ENCODE assay signal across 11 mouse cellular contexts in genomic region chr13:63916568-63916967, GRCm38 (mm10).
DNase-seq lines count a peak whose midpoint lies in the region; ATAC-seq and TF ChIP-seq lines count a peak whose summit lies in the region.
"Had no signal": no experiment of that assay in that cellular context is flagged by ENCODE, and none has a peak within 500 bp of the region (broad histone marks: within the 10 kb centered on the region; RNA-seq: fewer than 3 reads in every experiment).

No protein-coding gene starts in this region.

- H3K4me1 ChIP-seq in kidney, embryonic 15.5 days, result peaks cover 58% of the 10 kb centered on the region
- H3K4me1 ChIP-seq in G1E (ENCODE audit: insufficient read depth, low read depth, low read length), result peaks cover 59% of the 10 kb centered on the region
- H3K4me1 ChIP-seq in embryonic facial prominence, embryonic 10.5 days, result peaks cover 59% of the 10 kb centered on the region
- peaks cover 60% of the 10 kb centered on the region for H3K4me1 ChIP-seq in limb, embryonic 12.5 days (replicated peaks)

- WGBS in kidney, embryonic 15.5 days, result 90% methylated on average over 8 of the region's 8 CpGs
- 93% methylated on average over 8 of the region's 8 CpGs for WGBS in embryonic facial prominence, embryonic 10.5 days
- WGBS in limb, embryonic 12.5 days, result 96% methylated on average over 8 of the region's 8 CpGs

- H3K4me2 ChIP-seq in kidney, embryonic 15.5 days, result no peak overlapping the region
- H3K4me2 ChIP-seq in limb, embryonic 12.5 days, result no peak overlapping the region
- H3K4me2 ChIP-seq: midbrain, embryonic 12.5 days had no signal

- no peaks in the 10 kb centered on the region for H3K36me3 ChIP-seq in kidney, embryonic 15.5 days
- H3K36me3 ChIP-seq in G1E (replicated peaks), result no peaks in the 10 kb centered on the region
- H3K36me3 ChIP-seq in embryonic facial prominence, embryonic 10.5 days (replicated peaks), result no peaks in the 10 kb centered on the region
- no peaks in the 10 kb centered on the region for H3K36me3 ChIP-seq in limb, embryonic 12.5 days
- H3K36me3 ChIP-seq: midbrain, embryonic 12.5 days had no signal

- no peaks in the 10 kb centered on the region; the same call in 1 of the 2 replicates for H3K9me3 ChIP-seq in kidney, embryonic 15.5 days (replicated peaks)
- H3K9me3 ChIP-seq in G1E (replicated peaks), result no peaks in the 10 kb centered on the region
- H3K9me3 ChIP-seq in embryonic facial prominence, embryonic 10.5 days, result peaks cover 3% of the 10 kb centered on the region; the same call in 1 of the 2 replicates
- H3K9me3 ChIP-seq in limb, embryonic 12.5 days, result no peaks in the 10 kb centered on the region

- intact Hi-C loops in left cerebral cortex, adult 2 months (cut with DNase I), result no loop called here

- H3K27me3 ChIP-seq in kidney, embryonic 15.5 days, result no peaks in the 10 kb centered on the region
- H3K27me3 ChIP-seq in G1E (ENCODE audit: insufficient read depth, low read length), result no peaks in the 10 kb centered on the region
- peaks cover 13% of the 10 kb centered on the region for H3K27me3 ChIP-seq in embryonic facial prominence, embryonic 10.5 days (replicated peaks; ENCODE audit: low read depth, poor library complexity, severe bottlenecking)
- no peaks in the 10 kb centered on the region for H3K27me3 ChIP-seq in limb, embryonic 12.5 days

- ATAC-seq in kidney, embryonic 15.5 days (replicated peaks; ENCODE audit: low FRiP score), result no peak
- no peak for ATAC-seq in G1E (ENCODE audit: extremely low read depth, insufficient number of reproducible peaks, low FRiP score, poor library complexity, severe bottlenecking)
- ATAC-seq in limb, embryonic 12.5 days (ENCODE audit: insufficient number of reproducible peaks, insufficient read depth, low FRiP score, low TSS enrichment, low read depth), result no peak
- ATAC-seq: activated CD4-positive, CD25-positive, alpha-beta regulatory T cell, adult 4 months had no signal

- no peak for DNase-seq in kidney, postnatal 36 days
- DNase-seq in G1E (ENCODE audit: low spot score), result no peak
- DNase-seq in embryonic facial prominence, embryonic 10.5 days (ENCODE audit: low spot score), result no peak
- no peak for DNase-seq in cerebellum, adult 9-11 months
- no peak for DNase-seq in left cerebral cortex, adult 2 months (ENCODE audit: extremely low spot score in 1 of 2, low spot score in 2 of 2)

- H3K4me3 ChIP-seq in kidney, embryonic 15.5 days (replicated peaks), result no peak overlapping the region
- H3K4me3 ChIP-seq in G1E (ENCODE audit: low read depth, low read length), result peak overlapping the region; percentile 64; the same call in 1 of the 2 replicates
- H3K4me3 ChIP-seq in embryonic facial prominence, embryonic 10.5 days, result no peak overlapping the region
- no peak overlapping the region for H3K4me3 ChIP-seq in limb, embryonic 12.5 days (replicated peaks)
- H3K4me3 ChIP-seq in left cerebral cortex, adult 2 months, result no peak overlapping the region
- H3K4me3 ChIP-seq: erythroblast, embryonic 14.5 days; midbrain, embryonic 12.5 days had no signal

- H3K27ac ChIP-seq in kidney, embryonic 15.5 days, result peak overlapping the region; percentile 97
- H3K27ac ChIP-seq in embryonic facial prominence, embryonic 10.5 days (replicated peaks), result peak overlapping the region; percentile 83; the same call in 1 of the 2 replicates
- peak overlapping the region; percentile 96 for H3K27ac ChIP-seq in limb, embryonic 12.5 days
- H3K27ac ChIP-seq in left cerebral cortex, adult 2 months, result no peak overlapping the region
- H3K27ac ChIP-seq: liver, embryonic 14.5 days; midbrain, embryonic 12.5 days had no signal

- no peak for TF ChIP-seq CTCF in G1E (IDR thresholded peaks at IDR 0.05; ENCODE audit: low read depth, low read length)
- TF ChIP-seq CTCF in left cerebral cortex, adult 2 months (IDR thresholded peaks at IDR 0.05), result no peak

- no peak overlapping the region for H3K9ac ChIP-seq in kidney, embryonic 15.5 days
- H3K9ac ChIP-seq in limb, embryonic 12.5 days (replicated peaks), result no peak overlapping the region
- H3K9ac ChIP-seq: liver, embryonic 14.5 days; midbrain, embryonic 12.5 days had no signal
